Mouse (Mus musculus) heart, postnatal 25 days (tissue): ENCODE data around the gene Zcchc3. TPM values are rescaled to one million over a fixed set of nuclear protein-coding genes. Genes with fewer than 3 reads are reported as not detected.

Source experiments
- DNase-seq: peaks from one replicate; pipeline ENCODE4 v3.0.0; 2022; ENCODE audit warnings: low spot score
- intact Hi-C: fragments of 180-260 bp; cut with DNase I; formaldehyde crosslinking; loops from one replicate; pipeline ENCODE4 v1.15.1; 2025
- total RNA-seq, 2 experiments: library from RNA; stranded (reverse); gene quantifications; 2 replicates each; pipeline ENCODE4 v1.2.3; 2021

Zcchc3 gene
- total RNA-seq, 2 experiments from 2014 or later, result 9.7 to 10.1 TPM

GRCm38 (mm10) chr2:152372104-152372503, 42.7 kb downstream of the Zcchc3 start:
- no peak for DNase-seq
- intact Hi-C loops, result no loop called here

DNA sequence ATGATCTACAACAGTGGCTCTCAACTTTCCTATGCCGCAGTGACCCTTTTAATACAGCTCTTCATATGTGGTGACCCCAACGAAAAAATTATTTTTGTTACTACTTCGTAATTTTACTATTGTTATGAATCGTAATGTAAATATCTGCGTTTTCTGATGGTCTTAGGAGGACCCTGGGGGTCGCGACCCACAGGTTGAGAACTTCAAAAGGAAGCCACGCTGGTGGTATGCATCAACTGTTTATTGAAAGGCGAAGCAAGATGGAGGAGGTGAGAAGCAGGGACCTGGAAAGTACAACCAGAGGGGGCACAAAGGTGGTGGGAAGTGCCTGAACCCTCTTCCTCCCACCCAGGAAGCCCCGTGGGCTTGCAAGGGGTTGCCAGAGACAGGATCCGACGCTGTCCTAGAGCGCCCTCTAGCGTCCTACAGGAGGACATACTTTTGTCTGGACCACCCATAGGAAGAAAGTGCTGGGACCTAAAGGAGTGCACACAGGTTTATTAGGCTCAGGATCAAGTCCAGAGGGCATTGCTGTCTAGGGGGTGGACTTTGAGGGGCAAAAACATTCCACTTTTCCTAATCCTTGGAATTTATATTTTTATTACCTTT, 46.2 kb downstream of the Zcchc3 start:
- DNase-seq, result no peak
- intact Hi-C loops, result loop anchor here (5.0 kb wide), 4 partner anchors 96 to 341 kb away; no protein-coding TSS in a partner anchor

DNA sequence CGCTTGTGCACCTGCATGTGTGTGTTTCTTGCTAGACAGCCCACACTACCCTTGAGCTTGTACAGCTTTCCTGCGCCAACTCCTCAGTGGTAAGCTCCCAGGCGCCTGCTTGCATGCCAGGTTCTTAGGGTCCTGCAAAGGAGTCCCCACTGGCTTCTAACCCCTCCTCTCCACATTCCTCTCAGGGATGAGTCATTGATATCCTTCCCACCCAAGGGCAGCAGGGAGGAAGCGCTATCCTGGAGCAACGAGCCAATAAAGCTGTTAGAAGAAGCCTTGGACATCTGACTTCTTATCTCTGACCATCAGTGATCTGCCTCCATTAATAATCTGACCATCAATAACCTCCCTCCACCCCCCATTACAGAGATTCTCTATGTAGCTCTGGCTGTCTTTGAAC, 46.9 kb downstream of the Zcchc3 start:
- intact Hi-C loops, result loop anchor here (5.0 kb wide), 4 partner anchors 96 to 341 kb away; no protein-coding TSS in a partner anchor
- DNase-seq, result no peak

DNA sequence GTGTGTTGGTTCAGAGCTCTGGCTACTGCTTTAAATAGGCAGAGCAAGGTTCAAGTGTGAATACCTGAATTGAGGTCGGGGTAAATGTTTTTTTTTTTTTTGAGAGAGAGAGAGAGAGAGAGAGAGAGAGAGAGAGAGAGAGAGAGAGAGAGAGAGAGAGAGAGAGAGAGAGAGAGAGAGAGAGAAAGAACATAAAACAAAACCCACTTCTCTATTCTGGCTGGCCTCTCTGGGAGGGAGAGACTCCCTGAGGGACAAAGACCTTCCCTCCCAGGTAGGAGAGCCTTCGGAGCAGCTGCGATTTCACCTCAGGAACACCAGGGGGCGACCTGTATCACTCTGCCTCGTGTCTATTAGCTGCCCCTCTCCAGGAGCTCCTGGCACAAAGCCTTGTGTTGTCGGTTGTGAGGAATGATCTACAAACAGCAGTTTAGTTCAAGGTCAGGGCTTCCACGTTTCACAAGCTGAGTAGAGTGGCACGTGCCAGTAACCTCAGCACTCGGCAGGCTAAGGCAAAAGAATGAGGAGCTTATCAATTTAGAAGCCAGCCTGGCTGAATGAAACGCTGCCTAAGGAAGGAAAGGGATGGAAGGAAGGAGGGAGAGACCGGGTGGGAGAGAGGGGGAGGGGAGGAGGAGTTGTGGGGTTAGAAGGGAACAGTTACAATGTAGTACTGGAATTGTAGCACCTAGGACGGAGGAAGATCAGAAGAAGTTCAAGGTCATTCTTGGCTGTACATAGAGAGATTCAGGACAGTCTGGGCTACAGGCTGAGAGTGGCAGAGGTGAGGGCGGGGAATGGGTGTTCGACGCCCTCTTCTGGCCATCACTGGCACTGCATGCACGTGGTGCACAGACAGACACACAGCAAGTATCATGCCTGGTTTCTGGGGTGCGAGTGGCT, 51.3 kb downstream of the Zcchc3 start:
- intact Hi-C loops, result no loop called here
- DNase-seq, result peak; percentile 56

Other genes with a start within 250 kb of the Zcchc3 start
- gene Csnk2a1, start 188.2 kb downstream of the Zcchc3 start, total RNA-seq, result 100 to 1,000 TPM in 1 of 2 experiments, 10 to 100 TPM in 1; 95.2 to 104 TPM
- 10 to 100 TPM; 43.1 to 43.5 TPM for gene Tbc1d20, start 121.2 kb downstream of the Zcchc3 start, total RNA-seq
- gene Rbck1, start 82.4 kb downstream of the Zcchc3 start, total RNA-seq, result 10 to 100 TPM; 51.9 to 55.9 TPM
- 1 to 10 TPM; 2.2 to 3.0 TPM for gene Trib3, start 71.0 kb downstream of the Zcchc3 start, total RNA-seq
- gene Nrsn2, start 38.4 kb downstream of the Zcchc3 start, total RNA-seq, result not detected
- gene Sox12, start 17.0 kb downstream of the Zcchc3 start, total RNA-seq, result 1 to 10 TPM; 9.5 to 9.7 TPM
- 1 to 10 TPM; 2.8 to 3.0 TPM for gene 6820408C15Rik, start 560 bp upstream of the Zcchc3 start, total RNA-seq
- gene Defb23, start 49.6 kb upstream of the Zcchc3 start, total RNA-seq, result not detected
- gene Defb20, start 62.0 kb upstream of the Zcchc3 start, total RNA-seq, result not detected
- gene Defb22, start 75.1 kb upstream of the Zcchc3 start, total RNA-seq, result not detected
- not detected for gene Defb26, start 96.7 kb upstream of the Zcchc3 start, total RNA-seq
- not detected for gene Defb28, start 103.2 kb upstream of the Zcchc3 start, total RNA-seq
- not detected for gene Defb29, start 125.1 kb upstream of the Zcchc3 start, total RNA-seq
- gene Gm17416, start 154.3 kb upstream of the Zcchc3 start, total RNA-seq, result not detected
- gene Defb21, start 157.7 kb upstream of the Zcchc3 start, total RNA-seq, result not detected
- not detected for gene Defb19, start 165.3 kb upstream of the Zcchc3 start, total RNA-seq
- not detected for gene Defb45, start 184.4 kb upstream of the Zcchc3 start, total RNA-seq
- gene Defb36, start 189.3 kb upstream of the Zcchc3 start, total RNA-seq, result not detected
- not detected for gene Defb25, start 208.0 kb upstream of the Zcchc3 start, total RNA-seq
- gene Rem1, start 211.9 kb upstream of the Zcchc3 start, total RNA-seq, result 1 to 10 TPM; 7.7 to 8.5 TPM